ENCODE assay signal across 8 mouse cellular contexts in the genomic region with DNA sequence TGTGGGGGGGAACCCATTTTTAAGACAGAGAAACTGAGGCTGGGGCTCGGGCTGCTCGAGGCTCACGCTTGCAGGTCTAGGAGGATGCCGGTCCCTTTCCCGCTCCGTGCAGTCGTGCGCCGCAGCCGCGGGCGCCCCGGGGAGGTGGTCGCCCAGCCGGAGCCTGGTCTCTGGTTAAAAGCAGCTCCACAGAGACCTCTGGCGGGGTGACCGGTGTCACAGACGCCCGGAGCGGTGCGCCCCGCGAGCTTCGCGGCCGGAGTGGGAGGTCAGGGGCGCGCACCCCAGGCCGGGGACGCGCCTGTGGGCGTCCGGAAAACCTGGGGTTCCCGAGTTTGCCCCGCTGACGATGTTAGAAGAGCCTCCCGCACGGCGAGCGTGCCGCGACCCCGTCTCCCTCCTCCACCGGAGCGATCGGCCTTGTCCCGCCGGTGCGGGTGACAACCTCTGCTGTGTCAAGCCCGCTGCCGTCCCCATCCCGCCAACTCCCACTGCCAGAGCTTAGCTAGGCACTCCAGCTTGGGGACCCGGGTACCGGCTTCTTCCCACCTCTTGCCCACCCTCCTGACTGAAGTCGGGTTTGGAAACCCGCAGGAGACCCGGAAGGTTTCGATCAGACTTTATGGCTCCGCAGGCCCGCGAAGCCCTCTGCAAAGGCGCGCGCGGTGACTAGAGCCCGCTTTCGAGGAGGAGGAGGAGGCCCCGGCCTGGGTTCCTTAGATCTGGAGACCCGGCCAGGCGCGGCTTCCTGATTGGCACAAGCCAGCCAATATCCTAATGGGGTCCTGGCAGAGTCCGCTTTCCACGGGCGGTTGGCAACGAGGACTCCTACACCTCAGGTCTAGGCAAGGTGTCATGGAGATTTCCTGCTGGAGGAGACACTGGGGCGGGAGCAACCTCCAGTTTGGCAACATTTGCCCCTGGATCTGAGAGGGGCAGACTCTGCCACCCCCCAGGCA. TPM values are rescaled to one million over a fixed set of nuclear protein-coding genes. Genes with fewer than 3 reads are reported as not detected.
DNase-seq lines count a peak whose midpoint lies in the region; ATAC-seq and TF ChIP-seq lines count a peak whose summit lies in the region.

No protein-coding gene starts in this region.

- peak in 1 of 3 experiments; percentile 32; a peak in 1 of 6 replicates for TF ChIP-seq CTCF in MEL (IDR thresholded peaks at IDR 0.05 in 2 of 3, conservative IDR thresholded peaks at IDR 0.05 in 1 of 3; ENCODE audit: control insufficient read depth in 1 of 3, insufficient read depth in 1 of 3, low read depth in 2 of 3, low read length in 3 of 3, poor library complexity in 1 of 3, severe bottlenecking in 1 of 3)
- TF ChIP-seq CTCF in stomach, postnatal 0 days (IDR thresholded peaks at IDR 0.05; ENCODE audit: low read depth), result peak; percentile 34; the same call in 1 of the 2 replicates

- H3K79me2 ChIP-seq in MEL (ENCODE audit: control insufficient read depth, insufficient read depth, low read length, poor library complexity), result no peaks in the 10 kb centered on the region; the same call in 1 of the 2 replicates

- peak overlapping the region; percentile 61 to 79 for H3K4me3 ChIP-seq in MEL (ENCODE audit: control insufficient read depth in 1 of 2, insufficient read depth in 1 of 2, low read depth in 2 of 2, low read length in 2 of 2)
- peak overlapping the region; percentile 69 to 72 for H3K4me3 ChIP-seq in heart, embryonic 14.5 days (ENCODE audit: control insufficient read depth in 1 of 2, insufficient read depth in 1 of 2, low read depth in 1 of 2, low read length in 2 of 2)
- peak overlapping the region; percentile 71 for H3K4me3 ChIP-seq in limb, embryonic 12.5 days (replicated peaks)
- peak overlapping the region; percentile 90 for H3K4me3 ChIP-seq in midbrain, embryonic 16.5 days (ENCODE audit: low read depth, low read length)
- peak overlapping the region; percentile 81 for H3K4me3 ChIP-seq in stomach, postnatal 0 days (ENCODE audit: low read depth, low read length)

- H3K4me2 ChIP-seq in heart, embryonic 14.5 days (ENCODE audit: low read length), result peak overlapping the region; percentile 100
- H3K4me2 ChIP-seq in limb, embryonic 12.5 days, result peak overlapping the region; percentile 100
- peak overlapping the region; percentile 95 for H3K4me2 ChIP-seq in midbrain, embryonic 16.5 days (ENCODE audit: low read length)
- peak overlapping the region; percentile 100 for H3K4me2 ChIP-seq in stomach, postnatal 0 days (replicated peaks; ENCODE audit: low read depth)

- peak; percentile 31 to 68 for DNase-seq in adrenal gland, adult (ENCODE audit: inconsistent age in 2 of 2, low spot score in 1 of 2)
- DNase-seq in adrenal gland, postnatal 4 days (ENCODE audit: low spot score in 2 of 2), result no peak
- DNase-seq in MEL (ENCODE audit: low read depth, low spot score), result peak; percentile 48
- peak; percentile 47 to 60 for DNase-seq in cerebellum, postnatal 14 days
- peak; percentile 35 for DNase-seq in stomach, postnatal 0 days (ENCODE audit: low spot score)

- no peak for TF ChIP-seq EP300 in MEL (IDR thresholded peaks at IDR 0.05; ENCODE audit: low read depth in 1 of 2, low read length in 2 of 2)
- no peak for TF ChIP-seq EP300 in stomach, postnatal 0 days (optimal IDR thresholded peaks at IDR 0.05)

- ATAC-seq in heart, embryonic 14.5 days (ENCODE audit: insufficient number of reproducible peaks, insufficient read depth, low FRiP score, low read depth), result peak; percentile 4; the same call in 1 of the 2 replicates
- ATAC-seq in limb, embryonic 12.5 days (ENCODE audit: insufficient number of reproducible peaks, insufficient read depth, low FRiP score, low TSS enrichment, low read depth), result peak; percentile 37
- peak; percentile 41; the same call in 1 of the 2 replicates for ATAC-seq in midbrain, embryonic 16.5 days
- ATAC-seq in stomach, postnatal 0 days (ENCODE audit: low FRiP score, low TSS enrichment), result no peak

- no peak overlapping the region for H3K27ac ChIP-seq in MEL (ENCODE audit: control insufficient read depth, low read depth, low read length)
- no peak overlapping the region for H3K27ac ChIP-seq in heart, embryonic 14.5 days (replicated peaks in 1 of 2; ENCODE audit: control insufficient read depth in 1 of 2, insufficient read depth in 1 of 2, low read depth in 2 of 2, low read length in 2 of 2)
- no peak overlapping the region for H3K27ac ChIP-seq in limb, embryonic 12.5 days
- peak overlapping the region; percentile 43 for H3K27ac ChIP-seq in midbrain, embryonic 16.5 days (ENCODE audit: low read length)
- H3K27ac ChIP-seq in stomach, postnatal 0 days (replicated peaks), result no peak overlapping the region

- peak overlapping the region; percentile 51 for H3K9ac ChIP-seq in MEL (ENCODE audit: control insufficient read depth, low read depth, low read length, poor library complexity, severe bottlenecking)
- peak overlapping the region; percentile 67 for H3K9ac ChIP-seq in heart, embryonic 14.5 days (ENCODE audit: low read length)
- peak overlapping the region; percentile 64 for H3K9ac ChIP-seq in limb, embryonic 12.5 days (replicated peaks)
- peak overlapping the region; percentile 92 for H3K9ac ChIP-seq in midbrain, embryonic 16.5 days (ENCODE audit: low read depth, low read length)
- H3K9ac ChIP-seq in stomach, postnatal 0 days (ENCODE audit: low read length), result peak overlapping the region; percentile 76

- no peak for TF ChIP-seq RAD21 in MEL (IDR thresholded peaks at IDR 0.05; ENCODE audit: low read depth, low read length)

- no peaks in the 10 kb centered on the region for H3K9me3 ChIP-seq in MEL (replicated peaks; ENCODE audit: insufficient read depth, low read length)
- H3K9me3 ChIP-seq in heart, embryonic 14.5 days (ENCODE audit: control insufficient read depth, low read length), result no peaks in the 10 kb centered on the region
- no peaks in the 10 kb centered on the region for H3K9me3 ChIP-seq in limb, embryonic 12.5 days
- H3K9me3 ChIP-seq in midbrain, embryonic 16.5 days (replicated peaks; ENCODE audit: control insufficient read depth, low read length, poor library complexity, severe bottlenecking), result no peaks in the 10 kb centered on the region
- H3K9me3 ChIP-seq in stomach, postnatal 0 days (ENCODE audit: control insufficient read depth, low read length), result no peaks in the 10 kb centered on the region

- no peaks in the 10 kb centered on the region for H3K36me3 ChIP-seq in MEL (ENCODE audit: control insufficient read depth in 1 of 2, insufficient read depth in 2 of 2, low read length in 2 of 2)
- H3K36me3 ChIP-seq in heart, embryonic 14.5 days (ENCODE audit: control insufficient read depth, insufficient read depth, low read length), result no peaks in the 10 kb centered on the region
- no peaks in the 10 kb centered on the region for H3K36me3 ChIP-seq in limb, embryonic 12.5 days
- H3K36me3 ChIP-seq in midbrain, embryonic 16.5 days (ENCODE audit: control insufficient read depth, insufficient read depth, low read length), result no peaks in the 10 kb centered on the region
- H3K36me3 ChIP-seq in stomach, postnatal 0 days (ENCODE audit: control insufficient read depth, insufficient read depth, low read length), result no peaks in the 10 kb centered on the region

- H3K27me3 ChIP-seq in MEL (ENCODE audit: control insufficient read depth in 1 of 2, insufficient read depth in 2 of 2, low read length in 2 of 2), result no peaks in the 10 kb centered on the region; a peak in 1 of 4 replicates
- peaks cover 65% of the 10 kb centered on the region for H3K27me3 ChIP-seq in heart, embryonic 14.5 days (ENCODE audit: control insufficient read depth, insufficient read depth, low read length)
- peaks cover 68% of the 10 kb centered on the region for H3K27me3 ChIP-seq in limb, embryonic 12.5 days
- peaks cover 9% of the 10 kb centered on the region; the same call in 1 of the 2 replicates for H3K27me3 ChIP-seq in midbrain, embryonic 16.5 days (ENCODE audit: control insufficient read depth, insufficient read depth, low read depth, low read length)
- no peaks in the 10 kb centered on the region; the same call in 1 of the 2 replicates for H3K27me3 ChIP-seq in stomach, postnatal 0 days (ENCODE audit: control insufficient read depth, insufficient read depth, low read length)

- under 1% methylated on average over 72 of the region's 76 CpGs for WGBS in heart, embryonic 14.5 days
- WGBS in limb, embryonic 12.5 days, result under 1% methylated on average over 76 of the region's 76 CpGs
- WGBS in midbrain, embryonic 16.5 days, result 0% methylated on average over 76 of the region's 76 CpGs
- WGBS in stomach, postnatal 0 days, result 1% methylated on average over 72 of the region's 76 CpGs

- no peaks in the 10 kb centered on the region for H3K4me1 ChIP-seq in MEL (ENCODE audit: control insufficient read depth in 1 of 2, insufficient read depth in 2 of 2, low read length in 2 of 2)
- peaks cover 0 to 23% of the 10 kb centered on the region in 2 experiments; a peak in 3 of 4 replicates for H3K4me1 ChIP-seq in heart, embryonic 14.5 days (ENCODE audit: control insufficient read depth in 2 of 2, insufficient read depth in 2 of 2, low read length in 2 of 2)
- peaks cover 18% of the 10 kb centered on the region for H3K4me1 ChIP-seq in limb, embryonic 12.5 days (replicated peaks)
- peaks cover 18% of the 10 kb centered on the region for H3K4me1 ChIP-seq in midbrain, embryonic 16.5 days (ENCODE audit: control insufficient read depth, insufficient read depth, low read length)
- no peaks in the 10 kb centered on the region for H3K4me1 ChIP-seq in stomach, postnatal 0 days (replicated peaks; ENCODE audit: control insufficient read depth, insufficient read depth)

- TF ChIP-seq POLR2A in MEL (IDR thresholded peaks at IDR 0.05; ENCODE audit: control insufficient read depth in 1 of 2, insufficient read depth in 1 of 2, low read depth in 1 of 2, low read length in 2 of 2, poor library complexity in 1 of 2), result no peak; a peak in 1 of 4 replicates

TF ChIP-seq in MEL, 35 proteins besides CTCF, POLR2A, EP300 and RAD21 (continues in another document):
- TF ChIP-seq CHD1 (IDR thresholded peaks at IDR 0.05; ENCODE audit: low read depth, low read length) (no peak), CHD2 (IDR thresholded peaks at IDR 0.05; ENCODE audit: low read length) (no peak), ZNF384 (IDR thresholded peaks at IDR 0.05; ENCODE audit: low read depth, low read length) (no peak), ZC3H11A (IDR thresholded peaks at IDR 0.05; ENCODE audit: low read depth, low read length) (no peak), ELF1 (IDR thresholded peaks at IDR 0.05; ENCODE audit: low read depth, low read length) (no peak), SIN3A (IDR thresholded peaks at IDR 0.05; ENCODE audit: low read length) (no peak; the same call in 1 of the 2 replicates)

RNA-seq across cellular contexts. Expression of gene Mmp17, which starts 0.9 kb away (rescaled TPM):
- 1 to 10 TPM; 1.5 to 1.9 TPM for total RNA-seq in adrenal gland, postnatal 4 days (2021)
- total RNA-seq in MEL (2012; rRNA removed), result 0.92 and 1.1 TPM in 2 replicates
- 1 to 10 TPM in 1 of 2 experiments, not detected in 1; 1.6 TPM for polyA plus RNA-seq in MEL (2012; ENCODE audit: insufficient read depth in 1 of 2, insufficient read length in 2 of 2, low read depth in 1 of 2, low replicate concordance in 2 of 2, missing spikeins in 1 of 2)
- 1.1 TPM in 2 replicates for polyA plus RNA-seq in heart, embryonic 14.5 days (2014; fragmentation: Nextera tagmentation; extraction: Ambion mirVana)
- 2.1 and 2.5 TPM in 2 replicates for polyA plus RNA-seq in limb, embryonic 12.5 days (2016; fragmentation: Nextera tagmentation; extraction: Ambion mirVana)
- 11.1 and 11.7 TPM in 2 replicates for polyA plus RNA-seq in midbrain, embryonic 16.5 days (2015; fragmentation: Nextera tagmentation; extraction: Ambion mirVana)
- 2.2 and 2.6 TPM in 2 replicates for polyA plus RNA-seq in stomach, postnatal 0 days (2015; fragmentation: Nextera tagmentation; extraction: Ambion mirVana)

Comparison
In these comparisons a context has a peak if more than half of its experiments do, and no peak if none do; other contexts are left out.
1. DNase-seq: peak in adrenal gland, adult (2 of 2), MEL (single experiment), cerebellum, postnatal 14 days (2 of 2) and stomach, postnatal 0 days (single experiment); none in adrenal gland, postnatal 4 days (0 of 2).
2. Peak in every context shown above with its lines, with median percentiles within 50 percentile points of each other: H3K4me3 ChIP-seq, H3K9ac ChIP-seq and H3K4me2 ChIP-seq.